Mouse (Mus musculus) urinary bladder, postnatal 25 days (tissue): ENCODE data around the gene Eif3b.

Source experiments
- DNase-seq: peaks from one replicate; pipeline ENCODE4 v3.0.0; 2022; ENCODE audit warnings: low spot score

Gene Eif3b

DNA sequence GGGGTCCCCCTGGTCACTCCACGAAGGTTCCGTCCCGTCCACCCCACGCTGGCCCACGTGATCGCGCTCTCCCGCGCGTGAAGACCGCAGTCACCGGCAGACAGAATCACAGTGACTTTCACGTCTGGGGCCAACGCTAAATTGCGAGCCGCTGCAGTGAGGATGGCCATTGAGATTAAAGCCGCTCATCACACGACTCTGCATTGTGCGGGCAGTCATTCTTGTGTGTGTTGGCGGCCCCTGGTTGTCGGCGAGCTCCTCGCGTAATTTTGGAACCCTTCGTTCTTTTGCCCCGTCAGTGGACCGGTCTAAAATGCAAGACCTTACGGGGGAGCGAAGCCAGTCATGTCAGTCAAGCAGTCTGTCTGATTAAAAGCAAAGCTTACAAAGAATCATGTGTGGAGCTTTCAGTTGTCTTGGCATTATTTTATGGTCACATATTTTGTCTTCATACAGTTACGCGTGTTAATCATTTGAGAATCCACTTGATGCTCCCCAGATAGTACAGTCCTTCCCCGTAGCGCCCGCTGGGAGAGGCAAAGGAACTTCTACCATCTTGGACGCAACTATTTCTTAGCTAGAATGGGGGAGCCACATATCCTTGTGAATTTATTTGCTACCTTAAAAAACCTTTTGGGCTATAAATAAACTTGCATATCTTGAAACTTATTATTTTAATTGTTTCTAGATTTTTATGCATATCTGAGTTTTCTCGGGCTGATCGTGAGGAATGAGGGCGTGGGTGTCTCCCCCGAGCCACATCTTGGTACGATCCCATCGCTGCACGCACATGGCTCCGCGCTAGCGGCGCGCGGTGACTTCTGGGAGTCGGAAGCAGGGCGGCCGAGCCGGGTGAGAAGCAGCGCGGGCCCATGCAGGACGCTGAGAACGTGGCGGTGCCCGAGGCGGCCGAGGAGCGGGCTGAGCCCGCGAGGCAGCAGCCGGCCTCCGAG, at the start of gene Eif3b:
TSS of gene Eif3b (plus strand) at position 840 of the 953 bp plus-strand sequence.
- DNase-seq, result peak; percentile 80

DNA sequence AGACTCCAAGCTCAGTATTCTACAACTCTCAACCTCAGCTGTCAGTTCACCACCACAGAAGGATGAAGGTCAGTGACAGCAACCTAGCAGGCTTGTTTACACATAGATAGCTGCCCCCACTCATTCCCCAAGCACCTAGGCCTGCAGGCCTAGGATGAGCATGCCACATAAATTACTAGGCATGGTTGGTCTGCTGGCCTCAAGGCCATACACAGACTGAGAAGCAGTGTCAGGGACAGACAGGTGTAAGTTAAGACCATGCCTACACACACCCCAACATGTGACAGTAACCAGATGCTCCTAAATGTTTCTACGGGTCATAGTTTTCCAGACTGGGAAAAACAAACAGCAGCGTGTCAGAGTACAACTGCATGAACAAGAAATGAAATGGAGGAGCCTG, 49.7 kb upstream of the Eif3b start:
- DNase-seq, result no peak

DNA sequence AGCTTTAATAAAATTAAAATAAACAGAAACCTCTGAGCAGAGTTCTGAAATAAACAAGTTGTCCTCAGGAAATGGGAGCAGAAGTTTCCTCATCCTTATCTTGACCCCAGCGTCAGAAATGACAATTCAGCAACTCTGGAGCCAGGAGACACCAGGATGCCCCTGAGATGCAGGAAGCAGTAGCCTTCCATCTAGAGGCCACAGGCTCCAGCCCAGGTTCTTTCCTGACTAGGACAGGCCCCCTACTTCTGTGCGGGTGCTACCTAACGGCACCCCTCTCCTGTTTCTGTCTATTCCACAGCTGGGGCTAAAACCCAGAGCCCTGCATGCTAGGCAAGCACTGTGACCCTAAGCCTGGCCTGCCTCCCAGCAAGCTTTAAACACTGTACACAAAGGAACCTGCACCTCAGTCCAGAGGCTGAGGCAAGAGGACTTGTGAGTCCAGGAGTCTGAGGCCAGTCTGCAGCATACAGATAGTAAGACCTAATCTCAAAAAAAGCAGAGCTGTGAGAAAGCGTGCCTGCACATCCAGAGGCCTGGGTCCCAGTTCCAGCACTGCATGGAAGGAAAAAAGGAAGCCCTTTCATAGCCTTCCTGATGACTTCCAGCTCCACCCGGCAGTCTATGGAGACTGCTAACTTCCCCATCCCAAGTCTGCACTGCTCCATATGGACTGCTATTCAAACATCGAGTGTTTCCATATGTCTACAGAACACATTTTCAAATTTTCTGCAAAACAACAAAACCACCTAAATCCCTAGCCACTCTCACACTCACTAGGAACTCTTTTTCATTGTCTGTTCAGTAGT, 48.5 kb upstream of the Eif3b start:
- DNase-seq, result no peak

DNA sequence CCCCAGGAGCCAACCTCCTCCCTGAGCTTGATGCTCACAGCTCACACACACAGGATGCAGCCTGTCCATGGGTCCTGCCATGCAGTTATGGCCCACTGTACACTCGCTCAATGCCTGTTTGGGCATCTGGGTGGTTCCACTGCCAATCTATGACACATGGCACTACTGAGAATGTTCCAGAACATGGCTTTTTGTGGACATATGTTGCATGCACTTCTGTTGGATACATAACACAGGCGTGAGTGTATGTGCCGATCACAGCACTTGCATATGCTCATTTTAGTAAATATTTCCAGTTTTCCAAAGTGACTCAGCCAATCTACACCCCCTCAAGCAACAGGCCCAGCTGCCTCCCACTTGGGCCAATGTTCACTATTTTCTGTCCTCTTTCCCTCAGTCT, 47.5 kb upstream of the Eif3b start:
- DNase-seq, result no peak

- DNase-seq, result no peak
Measured at GRCm38 (mm10) chr5:140373711-140374110, 45.4 kb upstream of the Eif3b start.

GRCm38 (mm10) chr5:140374226-140374625, 44.9 kb upstream of the Eif3b start:
- DNase-seq, result no peak

GRCm38 (mm10) chr5:140375249-140375829, 43.8 kb upstream of the Eif3b start:
- no peak for DNase-seq

GRCm38 (mm10) chr5:140378121-140378853, 40.8 kb upstream of the Eif3b start:
- no peak for DNase-seq

GRCm38 (mm10) chr5:140379299-140379698, 39.8 kb upstream of the Eif3b start:
- DNase-seq, result no peak

GRCm38 (mm10) chr5:140381156-140381555, 38.0 kb upstream of the Eif3b start:
- no peak for DNase-seq

DNA sequence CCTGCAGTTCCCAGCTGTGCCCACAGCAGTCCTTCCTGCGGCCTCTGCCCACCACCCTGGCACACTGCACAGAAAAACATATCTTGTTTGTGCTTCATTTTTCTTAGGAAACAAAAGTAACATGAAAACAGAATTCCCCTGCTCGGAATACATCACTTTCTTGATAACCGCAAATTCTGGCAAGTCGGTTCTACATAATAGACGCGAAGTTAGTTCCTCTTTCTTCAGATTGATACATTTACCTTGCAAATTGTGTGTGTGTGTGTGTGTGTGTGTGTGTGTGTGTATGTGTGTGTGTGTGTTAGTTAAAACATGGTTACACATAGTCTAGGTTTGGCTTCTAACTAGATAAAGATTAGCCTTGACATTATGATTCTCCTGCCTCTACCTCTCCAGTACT, 36.4 kb upstream of the Eif3b start:
- DNase-seq, result no peak

DNA sequence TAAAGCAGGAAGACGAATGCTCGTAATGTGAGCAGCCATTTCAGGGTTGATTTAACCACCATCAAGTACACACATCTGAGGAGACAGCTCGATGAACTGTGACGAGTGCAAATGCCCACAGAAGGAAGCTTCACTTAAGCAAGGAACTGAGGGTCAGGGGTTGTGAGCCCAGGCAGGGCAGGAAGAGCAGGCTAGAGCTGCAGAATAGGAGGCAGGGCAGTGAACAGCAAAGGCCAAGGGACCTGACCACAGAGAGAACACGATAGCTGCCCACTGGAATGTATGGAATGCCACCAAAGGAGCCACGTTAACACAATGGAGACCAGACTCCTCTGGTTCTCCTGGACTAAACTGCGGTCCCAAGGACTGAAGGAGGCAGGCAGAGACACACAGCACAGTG, 35.6 kb upstream of the Eif3b start:
- DNase-seq, result no peak

DNA sequence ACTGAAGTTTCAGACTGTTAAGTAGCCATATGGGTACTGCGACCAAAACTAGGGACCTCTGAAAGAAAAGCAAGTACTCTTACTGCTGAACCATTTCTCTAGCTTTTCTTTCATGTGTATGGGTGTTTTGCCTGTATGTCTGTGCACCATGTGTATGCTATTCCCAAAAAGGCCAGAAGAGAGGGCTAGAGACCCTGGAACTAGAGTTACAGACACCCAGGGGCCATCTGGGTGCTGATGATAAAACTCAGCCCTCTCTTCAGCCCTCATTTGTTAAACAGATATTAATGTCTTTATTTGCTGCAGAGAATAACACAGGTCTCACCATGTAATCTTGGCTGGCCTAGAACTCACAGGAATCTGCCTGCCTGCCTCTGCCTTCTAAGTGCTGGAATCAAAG, 34.7 kb upstream of the Eif3b start:
- no peak for DNase-seq

GRCm38 (mm10) chr5:140387236-140387635, 31.9 kb upstream of the Eif3b start:
- DNase-seq, result no peak

GRCm38 (mm10) chr5:140387816-140388510, 31.2 kb upstream of the Eif3b start:
- no peak for DNase-seq

GRCm38 (mm10) chr5:140388588-140389576, 30.2 kb upstream of the Eif3b start, which contains the start of gene Snx8:
TSS of gene Snx8 (minus strand) at chr5:140389262.
- DNase-seq, result peak; percentile 99

DNA sequence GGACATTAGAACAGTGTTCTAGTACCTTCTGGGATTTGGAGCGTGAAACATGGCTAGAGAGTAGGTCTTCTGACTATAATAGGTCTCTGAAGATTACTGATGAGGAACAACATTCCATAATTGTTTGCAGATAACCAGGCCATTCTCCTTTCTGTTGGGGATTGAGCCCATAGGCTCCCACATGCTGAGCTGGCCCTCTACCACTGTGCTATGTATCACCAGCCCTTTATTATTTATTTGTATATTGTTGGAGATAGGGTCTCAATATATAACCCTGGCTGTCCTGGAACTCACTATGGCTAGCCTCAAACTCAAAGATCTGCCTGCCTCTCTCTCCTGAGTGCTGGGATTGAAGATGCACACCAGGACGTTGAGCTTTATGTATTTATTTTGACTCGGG, 29.5 kb upstream of the Eif3b start:
- no peak for DNase-seq

DNA sequence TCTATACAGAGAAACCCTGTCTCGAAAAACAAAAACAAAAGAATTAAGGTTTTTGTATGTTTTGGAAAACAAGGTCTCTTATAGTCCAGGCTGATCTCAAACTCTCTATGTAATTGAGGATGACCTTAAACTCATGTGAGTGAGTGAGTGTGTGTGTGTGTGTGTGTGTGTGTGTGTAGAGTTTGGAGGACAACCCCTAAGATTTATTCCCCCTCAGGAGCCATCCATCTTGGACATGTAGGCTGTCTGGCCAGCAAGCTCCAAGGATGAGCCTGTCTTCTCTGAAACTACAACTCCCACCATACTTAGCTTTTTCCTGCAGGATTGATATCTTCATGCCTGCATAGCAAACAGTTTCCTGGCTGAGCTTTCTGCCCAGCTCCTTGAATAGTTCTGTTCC, 27.7 kb upstream of the Eif3b start:
- DNase-seq, result no peak

DNA sequence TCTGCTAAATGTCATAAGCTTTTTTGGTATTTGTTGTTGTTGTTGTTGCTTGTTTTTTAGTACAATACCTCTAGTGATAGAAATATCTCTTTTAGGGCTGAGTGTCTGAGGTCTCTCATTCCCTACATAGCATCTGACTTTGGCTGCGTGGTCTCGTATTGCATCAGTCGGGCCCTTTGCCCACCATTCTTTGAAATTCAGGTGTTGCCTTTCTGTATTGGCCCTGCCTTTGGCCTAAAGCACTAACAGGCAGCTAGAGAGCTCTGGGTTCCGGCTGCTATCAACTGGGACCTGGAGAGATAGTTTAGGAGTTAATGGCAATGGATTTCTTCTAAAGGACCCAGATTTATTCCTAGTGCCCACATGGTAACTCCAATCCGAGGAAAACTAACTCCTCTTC, 27.1 kb upstream of the Eif3b start:
- no peak for DNase-seq

GRCm38 (mm10) chr5:140392701-140393100, 26.4 kb upstream of the Eif3b start:
- DNase-seq, result no peak
